Mouse (Mus musculus) heart, postnatal 4 days (tissue): ENCODE measurements around the gene Gm13304. TPM values are rescaled to one million over a fixed set of nuclear protein-coding genes. Genes with fewer than 3 reads are reported as not detected.
"Not testable (repeated sequence)": the region's sequence is repeated elsewhere in the genome, so short reads cannot be mapped to it uniquely, and the experiment has no call there.

ENCODE experiments used
- DNase-seq: peaks from one replicate; pipeline ENCODE4 v3.0.0; 2021
- total RNA-seq, 2 experiments: library from RNA; stranded (reverse); gene quantifications; 2 replicates each; pipeline ENCODE4 v1.2.3; 2021

Gm13304 gene
- total RNA-seq, result 1 to 10 TPM; 6.4 to 9.6 TPM

DNA sequence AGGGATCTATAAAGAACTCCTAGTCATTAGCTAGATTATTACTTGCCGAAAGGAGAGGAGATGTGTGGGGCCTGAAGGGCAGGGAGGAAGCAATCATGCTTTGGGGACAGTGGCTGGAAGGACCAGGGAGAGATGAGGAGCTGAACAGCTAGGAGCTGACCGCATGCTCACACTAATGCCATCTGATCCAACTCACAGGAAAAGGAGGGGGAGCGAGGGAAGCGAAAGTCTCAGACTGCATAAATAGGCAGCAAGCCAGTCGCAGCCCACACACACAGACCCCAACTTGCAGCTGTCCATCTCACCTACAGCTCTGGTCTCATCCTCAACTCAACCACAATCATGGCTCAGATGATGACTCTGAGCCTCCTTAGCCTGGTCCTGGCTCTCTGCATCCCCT, at the start of gene Gm13304:
TSS of gene Gm13304 (plus strand) at position 301 of the 400 bp plus-strand sequence.
- DNase-seq, result not testable (repeated sequence)

DNA sequence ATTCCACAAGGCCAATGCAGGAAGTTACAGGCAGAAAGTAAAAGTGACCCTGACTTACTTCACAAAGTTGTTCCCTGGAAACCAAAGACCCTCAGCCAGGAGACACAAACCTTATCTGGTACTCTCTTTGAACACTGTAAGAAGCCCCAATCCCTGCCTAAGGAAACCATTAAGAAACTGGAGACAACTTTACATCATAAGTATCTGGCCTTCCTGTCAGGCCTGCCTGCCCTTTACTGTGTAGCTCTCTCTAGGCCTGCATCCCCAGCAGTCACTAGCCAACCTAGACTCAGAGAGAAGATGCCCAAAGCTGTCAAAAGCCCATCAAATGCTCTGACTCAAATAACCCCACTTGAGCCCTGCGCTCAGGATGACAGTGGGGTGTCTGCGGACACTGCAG, 23.7 kb upstream of the Gm13304 start, which contains the start of gene Gm3893:
TSS of gene Gm3893 (plus strand) at position 301 of the 400 bp plus-strand sequence.
- not testable (repeated sequence) for DNase-seq

- DNase-seq, result not testable (repeated sequence)
Observed at GRCm38 (mm10) chr4:42153136-42153535, 38.5 kb downstream of the Gm13304 start, which contains the start of gene Gm13306. TSS of gene Gm13306 (plus strand) at chr4:42153436.

Other genes with a start within 250 kb of the Gm13304 start
- gene Gm21541, start 211.2 kb upstream of the Gm13304 start, total RNA-seq, result not detected
- under 1 TPM; 0.70 to 0.83 TPM for gene Gm20878, start 173.2 kb upstream of the Gm13304 start, total RNA-seq
- under 1 TPM in 1 of 2 experiments, not detected in 1; 0.09 TPM for gene Fam205a4, start 148.8 kb upstream of the Gm13304 start, total RNA-seq
- gene Gm21093, start 80.1 kb upstream of the Gm13304 start, total RNA-seq, result not detected
- gene Gm3893, start 23.6 kb upstream of the Gm13304 start, total RNA-seq, result not detected
- not detected for gene Gm13306, start 38.6 kb downstream of the Gm13304 start, total RNA-seq
- not detected for gene Gm13305, start 53.8 kb downstream of the Gm13304 start, total RNA-seq
- gene Gm10600, start 125.8 kb downstream of the Gm13304 start, total RNA-seq, result under 1 TPM in 1 of 2 experiments, not detected in 1; 0.17 TPM
- not detected for gene Ccl21b, start 140.9 kb downstream of the Gm13304 start, total RNA-seq
- gene Gm21953, start 179.4 kb downstream of the Gm13304 start, total RNA-seq, result not detected
- not detected for gene Fam205a3, start 203.5 kb downstream of the Gm13304 start, total RNA-seq